Mouse (Mus musculus) midbrain, embryonic 12.5 days (tissue): ENCODE measurements around the gene Gm21974. TPM values are rescaled to one million over a fixed set of nuclear protein-coding genes. Genes with fewer than 3 reads are reported as not detected.
A peak's percentile ranks its signal among the peaks of the same experiment; 100 is the strongest.

Experiments
- ATAC-seq: fragments of 200-750 bp; cut with Nextera tagmentation; 2 replicates; pipeline ENCODE4 v1.8.0; 2017; ENCODE audit warnings: low read depth, moderate TSS enrichment, moderate library complexity; ENCODE audit not compliant: low FRiP score
- H3K27ac ChIP-seq: fragments of 300-500 bp; sonication (generic); replicated peaks from 2 replicates; pipeline ENCODE4 v1.5.1; 2016; ENCODE audit warnings: mild to moderate bottlenecking
- H3K27me3 ChIP-seq: fragments of 300-500 bp; sonication (generic); 2 replicates; pipeline ENCODE4 v1.6.1; 2016; ENCODE audit warnings: mild to moderate bottlenecking
- H3K36me3 ChIP-seq: fragments of 300-500 bp; sonication (generic); 2 replicates; pipeline ENCODE4 v1.6.1; 2016
- H3K4me1 ChIP-seq: fragments of 300-500 bp; sonication (generic); 2 replicates; pipeline ENCODE4 v1.6.1; 2016
- H3K4me2 ChIP-seq: fragments of 300-500 bp; sonication (generic); replicated peaks from 2 replicates; pipeline ENCODE4 v1.6.1; 2016; ENCODE audit warnings: mild to moderate bottlenecking, moderate library complexity
- H3K4me3 ChIP-seq: fragments of 300-500 bp; sonication (generic); 2 replicates; pipeline ENCODE4 v1.5.1; 2016; ENCODE audit warnings: mild to moderate bottlenecking
- H3K9ac ChIP-seq: fragments of 300-500 bp; sonication (generic); replicated peaks from 2 replicates; pipeline ENCODE4 v1.6.1; 2016; ENCODE audit warnings: mild to moderate bottlenecking, moderate library complexity
- H3K9me3 ChIP-seq: fragments of 300-500 bp; sonication (generic); 2 replicates; pipeline ENCODE4 v1.6.1; 2016; ENCODE audit warnings: mild to moderate bottlenecking
- WGBS: fragments of 180-500 bp; shearing (Covaris S2); methylation state at CpG from one replicate; pipeline ENCODE4 v1.1.7; 2016; 5-methylcytosine and 5-hydroxymethylcytosine counted together
- polyA plus RNA-seq: library from polyadenylated mRNA; unstranded; fragments of >200 nt; fragmentation: Nextera tagmentation; extraction: Ambion mirVana; gene quantifications from 2 replicates; pipeline ENCODE4 v1.2.1, GENCODE M21; 2016

Gm21974 gene
- polyA plus RNA-seq, 1 experiment from 2014 or later: not detected

DNA sequence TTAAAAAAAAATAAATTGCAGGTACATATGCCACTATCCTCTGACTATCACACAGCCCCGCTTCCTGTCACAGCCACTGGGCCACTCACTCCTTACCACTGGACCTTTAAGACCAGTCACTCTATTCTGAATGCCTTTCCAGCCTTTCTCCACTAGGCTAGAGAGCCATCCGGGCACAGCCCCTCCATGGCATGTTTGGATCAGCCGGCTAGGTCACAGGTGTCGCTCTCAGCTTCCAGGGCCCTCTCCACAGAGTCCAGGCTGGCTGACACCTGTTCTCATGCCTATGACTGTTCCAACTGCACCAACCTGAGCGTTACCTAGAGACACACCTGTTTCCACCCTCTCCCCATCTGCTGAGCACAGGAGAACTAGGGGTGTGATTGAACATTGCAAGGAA lies 33.3 kb upstream of the Gm21974 start:
- H3K4me2 ChIP-seq: no peak overlapping the region
- H3K36me3 ChIP-seq: peaks cover 31% of the 10 kb centered on the region
- 58% methylated on average over 5 of the region's 5 CpGs for WGBS
- ATAC-seq: no peak
- no peak overlapping the region for H3K27ac ChIP-seq
- H3K9me3 ChIP-seq: no peaks in the 10 kb centered on the region
- peaks cover 35% of the 10 kb centered on the region for H3K27me3 ChIP-seq
- no peak overlapping the region for H3K9ac ChIP-seq
- peaks cover 11% of the 10 kb centered on the region; the same call in 1 of the 2 replicates for H3K4me1 ChIP-seq
- no peak overlapping the region for H3K4me3 ChIP-seq

DNA sequence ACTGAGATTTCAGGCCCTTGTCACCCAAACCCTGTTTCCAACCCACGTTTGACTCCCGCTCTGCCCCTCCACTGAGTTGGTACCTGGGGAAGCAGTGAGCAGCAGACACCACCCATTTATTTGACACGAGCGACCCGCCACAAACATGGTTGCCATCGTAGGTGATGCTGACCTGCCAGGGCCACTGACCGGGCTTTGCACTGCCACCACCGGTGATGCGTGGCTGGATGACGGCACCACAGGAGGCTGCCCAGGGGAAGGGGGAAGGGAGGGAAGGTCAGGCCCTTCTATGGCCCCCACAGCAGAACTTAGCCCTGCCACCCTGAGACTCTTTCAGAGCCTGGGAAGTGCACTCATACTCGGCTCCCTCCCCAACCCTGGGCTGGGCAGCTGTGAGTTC lies 32.5 kb upstream of the Gm21974 start:
- Histone ChIP-seq H3K27me3 (peaks cover 35% of the 10 kb centered on the region), H3K4me3 (no peak overlapping the region), H3K4me1 (peaks cover 11% of the 10 kb centered on the region; the same call in 1 of the 2 replicates), H3K27ac (no peak overlapping the region), H3K9ac (no peak overlapping the region), H3K36me3 (peaks cover 38% of the 10 kb centered on the region), H3K9me3 (no peaks in the 10 kb centered on the region), H3K4me2 (no peak overlapping the region)
- WGBS: 80% methylated on average over 11 of the region's 11 CpGs
- ATAC-seq: no peak

DNA sequence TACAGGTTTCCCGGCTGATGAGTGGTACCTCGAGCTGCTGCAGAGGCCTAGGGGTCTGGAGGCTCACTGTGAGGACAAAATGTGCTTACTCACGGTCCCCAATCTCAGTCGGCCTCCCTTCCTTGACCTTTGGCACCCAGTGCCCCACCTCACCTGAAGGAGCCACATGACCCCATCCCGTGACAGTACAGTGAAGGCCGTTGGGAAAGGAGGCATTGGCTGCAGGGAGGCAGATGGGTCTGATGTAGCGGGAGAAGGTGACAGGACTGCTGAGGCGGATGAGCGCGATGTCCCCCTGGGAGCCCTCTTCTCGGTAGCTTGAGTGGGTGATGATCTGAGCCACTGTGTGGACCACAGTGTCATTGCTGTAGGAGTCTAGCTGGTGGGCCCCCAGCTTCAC lies 31.6 kb upstream of the Gm21974 start:
- Histone ChIP-seq H3K27me3 (peaks cover 35% of the 10 kb centered on the region), H3K9me3 (no peaks in the 10 kb centered on the region), H3K36me3 (peaks cover 47% of the 10 kb centered on the region), H3K9ac (no peak overlapping the region), H3K4me1 (peaks cover 6% of the 10 kb centered on the region; the same call in 1 of the 2 replicates), H3K4me2 (no peak overlapping the region), H3K27ac (no peak overlapping the region), H3K4me3 (no peak overlapping the region)
- WGBS: 91% methylated on average over 11 of the region's 11 CpGs
- no peak for ATAC-seq

DNA sequence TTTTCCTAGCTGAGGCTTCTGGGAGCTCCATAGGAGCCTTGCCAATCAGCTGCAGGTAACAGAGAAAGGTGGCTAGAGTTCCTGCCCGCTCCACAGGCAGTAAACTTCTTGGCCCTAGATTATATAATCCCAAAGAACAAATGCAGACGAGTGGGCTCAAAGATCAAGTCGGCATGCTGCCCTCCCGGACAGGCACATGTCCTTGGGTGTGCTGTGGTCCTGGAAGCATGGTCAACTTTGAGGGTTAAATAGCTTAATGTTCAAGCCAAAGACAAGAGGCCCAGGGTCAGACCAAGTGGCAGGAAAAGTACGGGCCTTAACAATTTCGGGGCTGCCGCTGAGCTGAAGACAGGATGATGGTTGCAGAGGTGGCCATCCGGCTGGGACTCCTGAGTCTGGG lies 30.8 kb upstream of the Gm21974 start:
- peaks cover 32% of the 10 kb centered on the region for H3K27me3 ChIP-seq
- WGBS: 94% methylated on average over 8 of the region's 8 CpGs
- H3K36me3 ChIP-seq: peaks cover 52% of the 10 kb centered on the region
- no peak for ATAC-seq
- no peaks in the 10 kb centered on the region for H3K9me3 ChIP-seq
- H3K27ac ChIP-seq: no peak overlapping the region
- 0 out of 2 replicates have a peak, but pooled peaks cover 5% of the 10 kb centered on the region for H3K4me1 ChIP-seq
- H3K4me2 ChIP-seq: no peak overlapping the region
- H3K4me3 ChIP-seq: no peak overlapping the region
- H3K9ac ChIP-seq: no peak overlapping the region

DNA sequence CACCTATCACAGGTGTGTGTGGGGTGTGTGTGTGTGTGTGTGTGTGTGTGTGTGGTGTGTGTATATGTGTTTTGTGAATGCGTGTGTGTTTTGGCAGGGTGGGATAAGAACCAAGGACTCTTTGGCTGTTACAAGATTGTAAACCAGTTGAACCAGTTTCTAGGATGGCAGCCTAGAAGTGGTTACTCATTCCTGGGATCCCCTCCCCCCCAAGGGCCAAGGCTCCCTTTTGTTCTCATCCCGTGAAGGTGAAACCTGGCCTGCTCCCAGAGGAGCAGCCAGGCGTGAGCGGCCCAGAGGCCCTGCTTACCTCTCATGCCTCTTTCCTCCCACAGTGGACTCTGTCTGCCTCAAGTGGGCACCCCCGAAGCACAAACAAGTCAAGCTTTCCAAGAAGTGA lies 30.0 kb upstream of the Gm21974 start:
- H3K9me3 ChIP-seq: no peaks in the 10 kb centered on the region
- H3K4me3 ChIP-seq: no peak overlapping the region
- H3K9ac ChIP-seq: 0 out of 2 replicates have a peak overlapping the region, but pooled peaks have one; percentile 4
- WGBS: 59% methylated on average over 5 of the region's 5 CpGs
- H3K4me1 ChIP-seq: 0 out of 2 replicates have a peak, but pooled peaks cover 4% of the 10 kb centered on the region
- peaks cover 30% of the 10 kb centered on the region for H3K27me3 ChIP-seq
- peaks cover 52% of the 10 kb centered on the region for H3K36me3 ChIP-seq
- H3K27ac ChIP-seq: no peak overlapping the region
- ATAC-seq: no peak
- H3K4me2 ChIP-seq: no peak overlapping the region

DNA sequence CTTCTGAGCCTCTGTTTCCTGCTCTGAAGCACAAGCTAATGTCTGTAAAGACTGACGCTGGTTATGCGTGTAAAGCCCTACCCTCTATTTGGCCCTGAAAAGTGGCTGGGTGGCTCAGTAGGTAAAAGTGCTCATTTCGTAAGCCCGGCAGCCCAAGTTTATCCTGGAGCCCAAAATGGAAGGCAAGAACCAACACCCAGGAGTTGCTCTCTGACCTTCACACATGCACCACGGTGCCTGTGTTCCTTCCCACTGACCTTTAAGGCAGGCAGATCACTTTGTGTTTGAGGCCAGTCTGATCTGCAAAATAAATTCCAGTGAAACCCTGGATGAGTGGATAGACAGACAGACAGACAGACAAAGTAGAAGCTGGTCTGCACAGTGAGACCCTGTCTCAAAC lies 28.5 kb upstream of the Gm21974 start:
- Histone ChIP-seq H3K4me3 (no peak overlapping the region), H3K36me3 (peaks cover 52% of the 10 kb centered on the region), H3K27ac (no peak overlapping the region), H3K4me1 (no peaks in the 10 kb centered on the region), H3K9ac (no peak overlapping the region), H3K9me3 (no peaks in the 10 kb centered on the region), H3K27me3 (peaks cover 14% of the 10 kb centered on the region), H3K4me2 (no peak overlapping the region)
- 88% methylated on average over 5 of the region's 5 CpGs for WGBS
- ATAC-seq: no peak

DNA sequence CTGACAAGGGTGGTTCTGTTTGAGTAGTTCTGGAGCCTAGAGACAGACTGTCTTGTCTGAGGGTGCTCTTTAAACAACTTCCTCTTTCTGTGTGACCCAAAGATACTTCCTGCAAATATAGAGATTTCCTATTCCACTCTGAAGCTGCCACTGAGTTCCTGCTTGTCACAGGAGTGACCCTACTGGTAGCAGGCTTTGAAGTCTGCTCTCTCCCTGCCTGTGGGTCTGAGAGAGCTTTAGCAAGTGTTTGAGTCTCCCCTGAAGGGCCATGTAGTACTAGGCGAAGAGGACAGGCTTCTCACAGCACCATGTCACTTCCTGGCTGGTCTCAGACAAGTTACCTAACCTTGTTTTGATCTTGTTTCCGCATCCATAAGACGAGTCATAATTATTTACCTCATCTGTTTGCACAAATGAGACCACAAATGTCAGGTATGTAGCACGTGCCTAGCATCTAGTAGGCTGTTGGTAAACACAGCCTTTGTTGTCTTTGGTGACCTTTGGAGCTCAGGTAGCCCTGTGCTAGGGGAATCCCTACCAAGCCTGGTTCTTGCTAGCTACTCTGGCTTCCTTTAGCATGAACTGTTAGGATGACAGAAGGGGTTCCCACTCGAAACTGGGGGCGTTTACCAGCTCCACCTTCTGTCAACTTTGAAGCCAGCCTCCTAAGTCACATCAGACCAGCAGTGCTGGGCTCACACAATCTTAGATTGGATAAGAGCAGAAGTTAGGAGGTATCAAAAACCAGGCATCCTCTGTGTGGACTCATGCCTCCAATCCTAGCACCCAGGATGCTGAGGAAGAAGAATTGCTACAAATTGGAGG lies 27.4 kb upstream of the Gm21974 start:
- Histone ChIP-seq H3K4me2 (no peak overlapping the region), H3K36me3 (peaks cover 52% of the 10 kb centered on the region), H3K9me3 (no peaks in the 10 kb centered on the region), H3K9ac (no peak overlapping the region), H3K4me3 (no peak overlapping the region), H3K27me3 (peaks cover 4% of the 10 kb centered on the region), H3K4me1 (no peaks in the 10 kb centered on the region), H3K27ac (no peak overlapping the region)
- no peak for ATAC-seq
- 82% methylated on average over 6 of the region's 6 CpGs for WGBS

DNA sequence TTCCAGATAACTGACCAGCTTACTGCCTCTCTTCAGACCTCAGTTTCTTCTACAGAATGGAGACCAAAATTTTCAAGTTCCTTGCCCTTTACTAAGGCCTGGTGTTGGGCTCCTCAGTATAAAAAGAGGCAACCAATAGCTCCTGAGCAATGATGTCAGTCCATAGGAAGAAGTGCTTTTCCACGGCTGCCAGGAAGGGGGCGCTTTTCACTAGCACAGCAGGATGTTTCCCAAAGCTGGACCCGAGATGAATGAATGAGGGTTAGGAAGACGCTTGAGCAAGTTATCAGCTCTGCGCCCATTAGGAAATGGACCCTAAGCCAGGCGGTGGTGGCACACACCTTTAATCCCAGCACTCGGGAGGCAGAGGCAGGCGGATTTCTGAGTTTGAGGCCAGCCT lies 26.3 kb upstream of the Gm21974 start:
- H3K4me1 ChIP-seq: no peaks in the 10 kb centered on the region

DNA sequence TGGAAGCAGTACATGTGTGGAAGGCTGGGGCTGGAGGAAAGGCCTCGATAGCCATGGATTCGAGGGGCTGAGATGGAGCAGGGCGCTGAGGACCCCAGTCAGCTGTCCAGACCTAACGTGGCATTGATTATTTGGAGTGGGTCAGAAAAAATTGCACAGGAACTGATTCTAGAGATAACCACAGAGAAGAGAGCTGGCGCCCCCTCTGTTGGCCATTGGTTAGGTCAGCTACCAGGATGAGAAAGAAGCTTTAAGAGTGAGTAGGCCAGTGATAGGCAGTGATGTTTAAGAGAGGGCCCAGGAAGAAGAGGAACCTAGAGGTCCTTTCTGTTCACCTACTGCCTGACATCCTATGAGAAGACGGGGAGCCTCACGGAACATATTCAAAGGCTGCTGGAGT lies 24.0 kb upstream of the Gm21974 start:
- no peak overlapping the region for H3K4me3 ChIP-seq
- no peak for ATAC-seq
- WGBS: 77% methylated on average over 7 of the region's 7 CpGs
- no peaks in the 10 kb centered on the region for H3K4me1 ChIP-seq
- H3K4me2 ChIP-seq: no peak overlapping the region
- no peak overlapping the region for H3K9ac ChIP-seq
- H3K27me3 ChIP-seq: no peaks in the 10 kb centered on the region
- H3K36me3 ChIP-seq: peaks cover 56% of the 10 kb centered on the region
- H3K9me3 ChIP-seq: no peaks in the 10 kb centered on the region
- H3K27ac ChIP-seq: no peak overlapping the region

More for the DNA sequence above, 26.3 kb upstream of the Gm21974 start:
- H3K36me3 ChIP-seq: peaks cover 60% of the 10 kb centered on the region
- no peaks in the 10 kb centered on the region for H3K27me3 ChIP-seq
- H3K9me3 ChIP-seq: no peaks in the 10 kb centered on the region
- no peak for ATAC-seq
- H3K4me2 ChIP-seq: no peak overlapping the region
- H3K4me3 ChIP-seq: no peak overlapping the region
- 69% methylated on average over 8 of the region's 8 CpGs for WGBS
- H3K27ac ChIP-seq: no peak overlapping the region
- H3K9ac ChIP-seq: no peak overlapping the region

DNA sequence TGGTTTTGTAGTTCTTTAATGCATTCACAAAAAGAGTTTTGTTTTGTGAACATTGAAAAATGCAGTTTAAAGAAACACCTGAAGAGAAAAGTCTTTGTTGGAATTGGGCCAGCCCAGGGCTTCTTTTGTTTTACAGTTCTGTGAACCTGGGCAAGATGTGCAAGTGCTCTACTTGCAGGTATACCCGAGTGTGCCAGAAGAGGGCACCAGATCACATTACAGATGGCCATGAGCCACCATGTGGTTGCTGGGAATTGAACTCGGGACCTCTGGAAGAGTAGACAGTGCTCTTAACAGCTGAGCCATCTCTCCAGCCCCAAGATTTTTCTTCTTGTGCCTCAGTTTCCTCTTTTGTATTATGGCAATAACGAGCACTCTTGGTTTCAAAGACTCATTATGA lies 22.9 kb upstream of the Gm21974 start:
- ATAC-seq: no peak
- H3K9me3 ChIP-seq: no peaks in the 10 kb centered on the region
- no peak overlapping the region for H3K4me2 ChIP-seq
- H3K4me1 ChIP-seq: peaks cover under 1% of the 10 kb centered on the region; the same call in 1 of the 2 replicates
- no peak overlapping the region for H3K27ac ChIP-seq
- H3K36me3 ChIP-seq: peaks cover 48% of the 10 kb centered on the region
- WGBS: 58% methylated on average over 3 of the region's 3 CpGs
- no peaks in the 10 kb centered on the region for H3K27me3 ChIP-seq
- no peak overlapping the region for H3K4me3 ChIP-seq
- H3K9ac ChIP-seq: no peak overlapping the region

DNA sequence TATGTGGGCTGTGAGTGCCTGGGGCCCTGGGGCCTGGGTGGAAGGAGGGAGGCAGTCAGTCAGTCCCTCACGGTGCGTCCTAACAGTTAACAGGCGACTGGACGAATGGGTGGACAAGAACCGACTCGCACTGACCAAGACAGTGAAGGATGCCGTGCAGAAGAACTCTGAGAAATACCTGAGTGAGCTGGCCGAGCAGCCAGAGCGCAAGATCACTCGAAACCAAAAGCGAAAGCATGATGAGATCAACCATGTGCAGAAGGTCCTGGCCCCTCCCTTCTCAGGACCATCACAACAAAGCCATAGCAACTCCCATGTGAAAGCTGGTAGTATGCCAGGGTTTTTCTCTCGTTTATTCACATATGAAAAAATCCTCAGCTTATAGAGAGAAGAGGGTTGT lies 20.0 kb upstream of the Gm21974 start:
- Histone ChIP-seq H3K27ac (no peak overlapping the region), H3K4me3 (no peak overlapping the region), H3K4me1 (peaks cover 12% of the 10 kb centered on the region), H3K36me3 (peaks cover 29% of the 10 kb centered on the region), H3K9ac (no peak overlapping the region), H3K4me2 (no peak overlapping the region), H3K27me3 (no peaks in the 10 kb centered on the region), H3K9me3 (no peaks in the 10 kb centered on the region)
- no peak for ATAC-seq
- 93% methylated on average over 12 of the region's 12 CpGs for WGBS

DNA sequence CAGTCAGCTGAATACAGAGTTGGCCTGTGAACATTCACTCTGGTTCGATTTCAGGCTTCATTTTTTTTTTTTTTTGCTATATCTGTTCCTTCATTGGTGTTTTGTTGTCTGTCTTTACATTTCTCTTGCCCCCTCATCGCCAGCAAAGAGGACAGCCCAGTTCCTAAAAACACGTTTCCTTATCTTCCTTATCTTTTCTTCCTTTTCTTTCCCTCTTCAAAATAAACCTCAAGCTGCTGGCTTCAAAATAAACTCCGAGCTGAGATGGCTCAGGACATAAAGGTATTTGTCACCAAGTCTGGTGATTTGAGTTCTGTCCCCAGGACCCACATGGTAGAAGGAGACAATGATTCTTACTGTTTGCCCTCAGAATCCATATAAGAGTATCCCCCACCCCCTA lies 17.7 kb upstream of the Gm21974 start:
- 31% methylated on average over 4 of the region's 4 CpGs for WGBS
- Histone ChIP-seq H3K27ac (no peak overlapping the region), H3K4me1 (peaks cover 12% of the 10 kb centered on the region), H3K9me3 (no peaks in the 10 kb centered on the region), H3K27me3 (no peaks in the 10 kb centered on the region), H3K9ac (peak overlapping the region; percentile 85), H3K4me3 (peak overlapping the region; percentile 99), H3K4me2 (peak overlapping the region; percentile 78), H3K36me3 (peaks cover 43% of the 10 kb centered on the region)
- ATAC-seq: no peak
